Mouse (Mus musculus) lung, postnatal 10 days (tissue): ENCODE data around the gene Ubqln4.
A peak's percentile ranks its signal among the peaks of the same experiment; 100 is the strongest.

Experiments used
- DNase-seq: peaks from one replicate; pipeline ENCODE4 v3.0.0; 2021

Gene Ubqln4

DNA sequence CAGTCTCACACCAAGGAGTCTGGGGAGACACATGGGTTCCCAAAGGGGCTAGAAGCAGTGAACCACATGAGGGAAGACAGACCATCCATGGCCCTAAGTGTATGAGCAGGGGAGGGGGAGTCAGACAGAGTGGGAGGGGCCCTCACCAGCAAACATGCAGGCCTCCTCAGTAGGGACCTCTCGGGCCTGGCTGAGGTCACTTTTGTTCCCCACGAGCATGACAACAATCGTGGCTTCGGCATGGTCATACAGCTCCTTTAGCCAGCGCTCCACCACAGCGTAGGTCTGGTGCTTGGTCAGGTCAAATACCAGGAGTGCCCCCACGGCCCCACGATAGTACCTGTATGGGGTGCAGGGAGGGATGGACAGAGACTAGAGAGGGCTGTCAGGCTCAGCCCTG is 10.4 kb upstream of the Ubqln4 start:
- DNase-seq, result no peak

DNA sequence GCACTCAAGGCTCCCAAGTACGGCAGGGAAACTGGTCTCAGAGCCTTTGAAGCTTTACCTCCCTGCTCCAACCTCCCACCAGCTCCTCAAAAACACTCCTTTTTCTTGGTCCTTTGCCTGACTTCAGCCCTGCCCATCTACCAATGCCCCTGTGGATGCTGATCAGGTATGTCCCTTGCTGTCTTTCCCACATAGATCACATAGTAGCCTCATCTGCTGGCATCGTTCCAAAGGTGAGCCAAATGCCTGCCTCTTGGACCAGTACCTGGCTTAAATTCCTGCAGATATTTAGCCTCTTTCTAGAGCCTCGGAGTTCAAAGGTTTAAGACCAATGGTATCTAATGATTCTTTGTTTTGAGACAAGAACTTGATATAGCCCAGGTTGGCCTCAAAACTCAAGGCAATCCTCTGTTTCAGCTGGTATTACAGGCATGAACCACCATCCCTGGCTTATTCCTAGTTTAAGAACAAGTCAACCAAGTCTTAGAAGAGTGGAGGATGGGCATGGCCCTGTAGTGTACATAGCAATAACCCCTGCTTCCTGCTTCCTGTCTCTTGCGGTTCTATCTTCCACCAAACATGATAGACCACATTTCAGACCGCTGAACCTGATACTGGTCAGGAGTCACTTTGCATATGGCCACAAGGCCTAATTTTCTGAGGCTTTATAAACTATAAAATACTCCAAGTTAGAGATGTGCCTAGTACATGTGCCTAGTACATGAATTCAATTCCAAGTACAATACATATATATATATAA is 9.7 kb upstream of the Ubqln4 start:
- DNase-seq, result no peak

DNA sequence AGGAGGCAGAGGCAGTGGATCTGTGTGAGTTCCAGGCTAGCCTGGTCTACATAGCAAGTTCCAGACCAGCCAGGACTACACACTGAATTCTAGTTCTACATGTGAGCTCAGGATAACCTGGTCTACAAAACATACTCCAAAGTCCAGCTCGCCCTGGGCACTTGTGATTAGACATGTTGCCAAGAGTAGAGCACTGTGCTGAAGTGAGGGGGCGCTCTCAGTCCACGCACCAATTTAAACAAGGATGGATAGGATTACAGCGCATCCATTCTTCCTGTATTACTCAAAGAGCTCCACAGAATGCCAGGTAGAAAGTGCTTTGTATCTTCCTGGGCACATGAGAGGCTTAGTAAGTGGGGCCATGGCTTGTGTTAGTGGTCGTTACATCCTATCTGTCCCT is 9.0 kb upstream of the Ubqln4 start:
- peak; percentile 63 for DNase-seq

DNA sequence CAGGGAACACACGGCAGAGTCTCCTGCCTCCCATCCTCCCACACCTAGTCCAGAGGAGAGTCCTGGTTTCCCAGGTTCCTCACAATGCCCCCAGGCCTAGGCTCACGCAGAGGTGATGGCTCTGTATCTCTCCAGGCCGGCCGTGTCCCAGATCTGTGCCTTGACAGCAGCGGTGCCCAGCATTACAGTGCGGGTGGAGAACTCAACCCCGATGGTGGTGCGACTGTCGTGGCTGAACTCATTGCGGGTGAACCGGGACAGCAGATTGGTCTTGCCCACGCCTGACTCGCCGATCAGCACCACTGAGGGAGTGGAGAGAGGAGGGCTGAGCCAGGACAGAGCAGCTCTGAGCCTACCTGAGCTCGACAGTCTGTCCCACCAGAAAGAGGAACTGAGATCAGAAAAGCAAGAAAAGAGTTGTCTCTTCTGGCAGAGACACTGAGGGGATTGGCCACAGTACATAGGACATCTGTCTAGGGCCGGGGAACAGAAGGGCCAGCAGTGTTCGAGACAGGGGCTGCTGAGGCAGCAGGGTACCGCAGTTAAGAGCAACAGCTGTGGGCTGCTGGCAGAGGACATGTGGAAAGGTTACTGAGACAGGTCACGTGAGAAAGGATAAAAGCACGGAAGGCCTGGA is 8.5 kb upstream of the Ubqln4 start:
- no peak for DNase-seq

DNA sequence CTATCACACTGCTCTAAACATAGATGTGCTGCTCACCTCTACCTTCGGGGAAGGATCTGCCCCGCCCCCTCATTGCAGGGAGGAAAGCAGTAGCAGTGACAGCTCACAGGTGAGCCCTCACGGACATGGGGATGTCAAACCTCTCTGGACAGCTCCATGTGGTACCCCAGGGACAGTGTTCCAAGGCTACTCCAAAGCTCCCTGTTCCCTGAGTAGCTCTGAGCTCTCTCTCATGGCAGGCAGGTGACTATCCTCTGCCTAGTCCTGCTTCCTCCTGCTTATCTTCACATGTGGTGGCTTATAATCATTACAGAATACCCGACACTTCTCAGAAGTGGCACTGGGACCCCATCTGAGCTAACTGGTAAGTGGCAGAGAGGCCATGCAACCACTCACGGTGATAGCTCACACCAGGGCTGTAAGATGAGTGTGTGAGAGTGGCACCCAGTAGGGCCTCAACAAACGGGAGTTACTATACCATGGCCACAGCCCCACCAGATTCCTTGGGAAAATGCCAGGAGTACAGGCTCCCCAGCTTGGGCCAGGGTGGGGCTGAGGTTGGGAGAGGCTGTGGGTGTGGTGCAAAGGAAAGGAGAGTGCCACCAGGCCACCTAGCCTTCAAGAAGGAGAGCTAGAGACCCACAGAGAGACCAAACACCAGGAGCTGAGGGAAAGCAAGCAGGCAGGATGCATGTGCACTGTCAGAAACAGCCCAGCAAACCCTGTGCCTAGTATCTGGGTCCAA is 6.7 kb upstream of the Ubqln4 start:
- DNase-seq, result no peak

DNA sequence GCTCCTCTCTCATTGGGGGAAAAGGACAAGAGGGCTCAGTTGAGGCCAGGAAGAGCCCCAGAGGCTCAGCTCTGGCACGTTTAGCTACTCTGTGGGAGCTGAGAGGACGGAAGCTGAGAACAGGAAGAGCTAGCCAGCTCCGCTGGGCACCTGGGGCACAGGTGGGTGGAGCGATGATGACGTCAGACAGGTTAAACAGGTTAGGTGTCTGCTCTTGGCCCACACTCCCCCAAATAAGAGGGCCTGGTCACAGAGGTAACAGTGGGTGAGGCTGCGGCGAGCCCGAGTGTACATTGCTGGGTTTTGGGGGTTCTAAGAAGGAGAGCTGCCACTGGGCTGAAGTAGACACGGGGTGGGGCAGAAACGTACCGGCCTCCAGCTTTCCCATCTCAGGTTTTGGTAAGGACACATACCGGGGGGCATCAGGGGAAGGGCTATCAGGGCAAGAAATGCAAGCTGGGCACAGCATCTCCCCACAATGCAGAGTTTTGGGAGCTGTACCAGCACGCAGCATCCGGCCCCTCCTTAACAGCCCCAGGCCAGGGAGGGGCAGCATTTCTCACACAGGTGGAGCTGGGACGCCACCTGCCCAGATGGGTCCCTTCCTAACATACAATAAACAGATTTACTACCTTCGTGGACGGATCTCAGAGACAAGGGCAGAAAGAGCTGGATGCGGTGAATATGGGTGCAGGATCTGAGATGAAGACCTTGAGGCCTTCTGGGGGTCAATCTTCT is 5.2 kb upstream of the Ubqln4 start, which contains the start of gene Rab25:
TSS of gene Rab25 (minus strand) at position 121 of the 738 bp plus-strand sequence.
- DNase-seq, result peak; percentile 79

DNA sequence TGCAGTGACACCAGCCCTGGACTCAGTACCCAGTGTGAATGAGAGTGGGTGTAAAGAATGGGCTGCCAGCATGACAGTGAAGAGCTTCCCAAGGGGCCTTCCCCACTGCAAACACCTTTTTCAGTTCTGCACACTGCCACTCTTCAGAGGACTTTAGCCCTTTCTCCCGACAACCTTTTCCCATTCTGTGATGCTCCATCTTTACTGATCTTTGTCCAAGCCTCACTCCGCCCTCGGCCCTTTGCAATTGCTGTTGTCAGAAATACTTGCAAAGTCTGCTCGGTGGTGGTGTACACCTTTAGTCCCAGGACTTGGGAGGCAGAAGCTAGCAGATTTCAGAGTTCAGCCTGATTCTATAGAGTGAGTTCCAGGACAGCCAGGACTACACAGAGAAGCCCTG is 2.0 kb upstream of the Ubqln4 start:
- no peak for DNase-seq

DNA sequence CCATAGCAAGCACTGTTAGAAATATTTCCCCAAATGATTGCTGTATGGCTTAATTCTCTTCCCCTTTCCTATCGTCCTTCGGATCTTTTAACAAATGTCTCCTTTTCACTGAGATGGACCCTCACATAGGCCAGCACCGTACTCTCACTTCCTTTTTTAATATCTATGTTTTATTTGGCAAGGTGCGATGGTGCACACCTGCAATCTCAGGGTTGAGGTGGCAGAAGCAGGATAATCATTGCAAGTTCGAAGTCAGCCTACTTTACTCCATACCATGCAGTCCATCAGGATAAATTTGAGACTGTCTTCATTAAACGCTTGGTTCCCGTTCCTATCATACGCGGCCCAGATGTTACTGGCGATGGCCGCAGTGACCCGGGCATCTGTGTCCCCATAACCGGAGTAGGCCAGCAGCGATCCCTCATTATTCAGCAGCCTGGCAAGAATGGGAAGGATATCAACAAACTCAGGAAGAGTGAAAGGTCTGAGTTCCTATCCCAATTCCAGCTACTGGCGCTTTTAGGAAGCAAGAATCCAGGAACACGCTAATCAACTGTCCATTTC is 1.4 kb upstream of the Ubqln4 start:
- DNase-seq, result no peak

DNA sequence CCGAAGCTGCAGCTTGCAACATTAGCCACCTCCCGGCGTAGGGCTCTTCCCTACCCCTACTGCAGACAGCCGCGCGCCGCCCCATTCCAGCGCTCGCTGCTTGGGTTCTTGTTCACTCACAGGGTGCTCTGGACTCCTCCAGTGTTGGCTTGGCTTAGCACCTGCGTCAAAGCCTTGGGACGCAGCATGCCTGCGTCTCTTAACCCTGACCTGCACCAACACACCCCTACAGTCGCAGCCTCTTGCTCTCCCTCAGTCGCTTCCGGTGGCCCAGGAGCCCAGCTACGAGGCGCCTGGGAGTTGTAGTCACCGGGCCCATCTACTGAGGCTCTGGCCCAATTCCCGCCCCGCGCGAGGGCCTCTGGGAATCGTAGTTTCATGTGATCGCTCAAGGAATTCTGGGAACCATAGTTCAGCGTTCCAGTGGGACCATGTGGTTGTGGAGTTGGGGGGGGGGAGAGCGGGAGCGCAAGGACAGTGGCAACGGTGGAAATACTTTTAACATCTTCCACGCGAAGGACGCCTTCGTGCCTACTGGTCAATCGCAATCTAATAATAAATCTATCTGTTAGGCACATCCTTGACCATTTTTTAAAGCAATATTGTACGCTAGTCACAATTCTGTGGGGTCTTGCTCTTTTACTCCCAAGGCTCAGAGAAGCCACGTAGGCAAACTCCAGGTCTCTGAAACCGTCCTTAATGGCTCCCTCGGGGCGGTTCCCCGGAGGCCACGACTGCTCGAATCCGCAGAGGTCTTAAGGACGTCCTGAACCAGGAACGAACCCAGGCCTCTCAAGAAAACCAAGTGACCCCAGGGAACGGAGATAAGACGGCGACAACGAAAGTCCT is 658 bp upstream of the Ubqln4 start, which contains the start of gene Lamtor2:
TSS of gene Lamtor2 (minus strand) at position 399 of the 849 bp plus-strand sequence.
- peak; percentile 99 for DNase-seq

DNA sequence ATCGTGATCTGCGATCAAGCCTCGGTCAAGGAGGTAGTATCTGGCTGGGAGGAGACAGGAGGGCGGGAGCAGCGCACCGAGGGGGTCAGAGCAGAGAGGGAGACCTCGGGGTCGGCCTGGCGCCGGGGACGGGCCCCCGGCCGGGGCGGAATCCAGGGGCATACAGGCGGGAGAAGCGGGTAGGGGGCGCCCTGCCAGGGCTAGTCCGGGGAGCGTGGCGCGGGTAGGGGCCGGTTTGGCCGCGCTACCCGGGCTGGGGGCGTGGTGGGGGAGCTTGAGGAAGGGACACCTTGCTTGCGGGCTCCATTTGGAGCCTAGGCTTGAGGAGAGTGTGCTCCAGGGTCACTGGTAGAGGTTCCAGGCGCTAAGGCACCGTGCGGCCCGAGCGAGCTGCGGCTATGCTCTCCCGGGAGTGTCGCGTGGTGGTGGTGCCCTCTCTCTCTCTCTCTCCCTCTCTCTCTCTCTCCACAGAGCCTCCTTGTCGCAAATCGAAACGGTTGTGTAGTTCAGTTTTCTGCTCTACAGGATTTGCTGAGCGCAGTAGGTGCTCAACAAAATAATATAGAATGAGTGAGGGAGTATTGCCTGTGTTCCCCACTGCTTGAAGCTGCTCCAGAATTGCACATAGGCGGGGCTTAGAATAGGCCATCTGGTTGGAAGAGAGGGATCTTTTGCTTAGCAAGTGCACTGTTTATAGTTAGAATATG is 475 bp downstream of the Ubqln4 start:
- DNase-seq, result peak; percentile 56

DNA sequence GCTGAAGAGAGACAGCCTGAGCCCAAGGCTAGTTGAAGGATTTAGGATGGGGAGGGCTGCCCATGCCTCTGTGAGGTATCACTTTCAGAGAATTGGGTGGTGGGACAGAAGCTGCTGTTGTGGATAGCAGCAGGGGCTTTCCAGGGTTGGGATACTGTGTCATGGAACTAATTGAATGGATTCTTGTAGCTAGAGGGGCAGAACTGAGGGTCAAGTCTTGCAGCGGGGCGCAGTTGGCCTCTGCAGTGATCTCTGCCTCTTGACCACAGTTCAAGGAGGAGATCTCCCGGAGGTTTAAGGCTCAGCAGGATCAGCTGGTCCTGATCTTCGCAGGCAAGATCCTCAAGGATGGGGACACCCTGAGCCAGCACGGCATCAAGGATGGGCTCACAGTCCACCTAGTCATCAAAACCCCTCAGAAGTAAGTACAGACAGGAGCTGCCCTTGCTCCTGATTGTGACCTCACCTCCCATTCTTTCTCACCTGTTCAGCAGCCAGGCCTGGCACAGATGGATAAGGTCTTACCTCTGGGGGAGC is 1.6 kb downstream of the Ubqln4 start:
- no peak for DNase-seq

DNA sequence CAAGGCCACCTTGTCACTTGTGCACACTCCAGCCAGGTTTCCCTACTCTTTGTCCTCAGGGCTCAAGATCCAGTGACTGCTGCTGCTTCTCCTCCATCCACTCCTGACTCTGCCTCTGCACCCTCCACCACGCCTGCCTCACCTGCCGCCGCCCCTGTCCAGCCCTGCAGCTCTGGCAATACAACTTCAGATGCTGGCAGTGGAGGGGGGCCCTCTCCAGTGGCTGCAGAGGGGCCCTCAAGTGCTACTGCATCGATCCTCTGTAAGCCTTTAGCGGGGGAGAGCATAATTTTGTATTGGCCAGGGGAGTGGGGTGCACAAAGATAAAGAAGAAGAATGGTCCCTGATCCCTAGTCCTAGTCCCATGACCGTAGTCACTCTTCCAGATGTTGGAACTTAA is 2.2 kb downstream of the Ubqln4 start:
- DNase-seq, result no peak

DNA sequence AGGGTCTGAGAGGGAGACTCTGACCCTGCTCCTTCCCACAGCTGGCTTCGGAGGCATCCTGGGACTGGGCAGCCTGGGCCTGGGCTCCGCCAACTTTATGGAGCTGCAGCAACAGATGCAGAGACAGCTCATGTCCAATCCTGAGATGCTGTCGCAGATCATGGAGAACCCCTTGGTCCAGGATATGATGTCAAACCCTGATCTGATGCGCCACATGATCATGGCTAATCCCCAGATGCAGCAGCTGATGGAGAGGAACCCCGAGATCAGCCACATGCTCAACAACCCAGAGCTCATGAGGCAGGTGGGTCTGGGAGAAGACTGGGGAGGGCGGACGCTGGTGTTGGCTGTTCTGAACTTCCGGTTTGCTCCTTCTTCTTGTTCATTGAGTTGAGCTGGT is 3.1 kb downstream of the Ubqln4 start:
- no peak for DNase-seq

DNA sequence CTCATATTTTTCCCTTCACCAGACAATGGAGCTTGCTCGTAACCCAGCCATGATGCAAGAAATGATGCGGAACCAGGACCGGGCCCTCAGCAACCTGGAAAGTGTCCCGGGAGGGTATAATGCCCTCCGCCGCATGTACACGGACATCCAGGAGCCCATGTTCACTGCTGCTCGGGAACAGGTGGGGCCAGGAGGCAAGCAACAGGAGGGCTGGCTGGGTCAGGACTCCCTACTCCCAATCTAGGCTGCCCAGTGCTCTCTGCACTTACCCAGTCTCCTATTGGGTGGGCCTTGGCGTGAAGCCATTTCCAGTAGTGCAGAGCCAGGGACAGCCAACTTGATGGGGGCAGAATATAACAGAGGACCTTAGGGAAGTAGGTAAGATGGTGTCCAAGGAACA is 6.0 kb downstream of the Ubqln4 start:
- DNase-seq, result no peak

DNA sequence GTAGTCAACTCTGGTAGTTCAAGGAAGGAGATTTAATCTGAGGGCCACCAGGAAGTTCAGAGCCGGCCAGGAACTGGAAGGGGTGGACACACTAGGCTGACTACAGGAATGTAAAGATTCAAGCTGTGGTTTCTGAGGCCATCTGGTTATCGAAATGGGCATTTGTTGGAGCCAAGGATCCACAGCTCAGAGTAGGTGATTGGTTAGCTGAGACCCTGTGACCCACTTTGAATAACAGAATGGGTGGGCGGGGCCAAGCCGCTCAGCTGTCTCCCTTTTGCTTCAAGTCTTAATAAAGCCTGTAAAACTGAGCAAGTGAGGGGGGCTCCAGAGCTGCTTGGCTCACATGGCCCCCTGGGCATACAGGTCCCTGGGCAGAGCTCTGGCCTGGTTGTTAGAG is 8.4 kb downstream of the Ubqln4 start:
- DNase-seq, result peak; percentile 49

DNA sequence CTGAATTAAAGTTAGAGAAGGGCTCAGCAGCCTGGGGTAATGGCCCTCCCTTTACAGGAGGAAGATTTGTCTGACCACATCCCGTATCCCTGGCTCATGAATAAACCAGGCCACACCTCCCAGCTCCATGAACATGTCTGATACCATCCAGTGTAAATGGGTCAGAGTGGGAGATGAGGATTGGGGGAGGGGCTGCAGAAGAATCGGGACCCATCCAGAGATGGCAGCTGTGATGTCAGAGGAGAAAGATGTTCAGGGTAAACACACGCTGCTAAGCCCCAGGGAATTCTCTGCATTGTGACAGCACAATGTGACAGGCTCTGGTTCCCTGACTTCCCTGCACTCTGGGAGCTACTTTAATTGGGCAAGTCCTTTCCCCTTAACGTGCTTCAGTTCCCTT is 9.9 kb downstream of the Ubqln4 start:
- DNase-seq, result peak; percentile 58

DNA sequence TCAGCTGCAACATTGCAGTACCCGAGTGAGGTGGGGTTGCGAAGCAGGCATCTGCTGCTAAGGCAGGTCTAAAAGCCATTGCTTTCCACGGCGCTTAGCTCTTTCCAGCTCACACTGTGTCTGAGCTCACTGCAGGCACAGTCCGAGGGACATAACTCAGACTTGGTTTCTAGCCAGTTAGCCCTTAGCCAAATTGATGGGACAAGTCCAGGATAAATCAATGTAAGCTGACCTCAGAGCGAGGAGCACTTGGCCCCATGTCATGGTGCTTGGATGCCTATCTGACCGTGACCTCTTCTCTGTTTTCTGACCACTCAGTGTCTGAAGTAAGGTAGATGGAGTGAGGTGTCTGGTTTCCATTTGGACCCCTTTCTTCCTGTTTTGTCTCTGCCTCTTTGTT is 10.4 kb downstream of the Ubqln4 start:
- no peak for DNase-seq

DNA sequence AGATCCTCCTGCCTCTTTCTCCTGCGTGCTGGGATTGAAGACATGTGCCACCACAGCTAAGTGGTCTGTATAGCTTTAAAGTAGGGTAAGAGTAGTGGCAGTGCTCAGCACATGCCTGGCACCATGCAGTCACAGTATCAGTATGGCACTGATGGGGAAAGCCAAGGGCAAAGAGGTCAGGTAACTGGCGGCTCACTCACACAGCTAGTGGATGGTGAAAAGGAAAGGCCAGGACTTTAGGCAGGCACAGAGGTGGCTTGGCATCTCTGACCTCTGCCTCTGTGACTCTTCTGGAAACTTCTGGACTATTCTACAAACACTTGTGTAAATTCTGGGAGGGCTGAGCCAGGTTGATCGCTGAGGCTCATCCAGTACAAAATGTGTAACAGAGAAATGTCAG is 12.6 kb downstream of the Ubqln4 start:
- no peak for DNase-seq

DNA sequence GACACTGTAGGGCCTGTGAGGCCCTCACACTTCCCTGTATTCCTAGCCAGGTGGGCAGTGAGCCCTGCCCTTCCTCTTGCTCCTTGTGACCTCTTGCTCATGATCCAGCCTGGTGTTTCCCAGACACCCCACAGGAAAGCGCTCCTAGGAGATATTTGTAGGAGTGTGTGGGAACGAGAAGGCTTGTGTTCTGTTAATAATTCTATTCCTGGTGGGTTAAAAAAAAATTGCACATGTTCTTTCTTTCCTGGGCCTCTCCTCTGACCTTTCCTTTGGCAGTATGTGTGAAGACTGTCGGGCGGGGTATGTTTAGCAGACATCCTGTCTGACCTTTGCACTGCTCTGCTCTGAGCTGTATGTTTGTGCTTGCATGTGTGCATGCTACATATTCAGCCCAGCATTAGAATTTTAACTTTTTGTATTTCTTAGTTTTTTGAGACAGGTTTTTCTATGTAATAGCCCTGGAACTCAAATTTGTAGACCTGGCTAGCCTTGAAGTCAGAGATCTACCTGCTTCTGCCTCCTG is 13.0 kb downstream of the Ubqln4 start:
- no peak for DNase-seq

DNA sequence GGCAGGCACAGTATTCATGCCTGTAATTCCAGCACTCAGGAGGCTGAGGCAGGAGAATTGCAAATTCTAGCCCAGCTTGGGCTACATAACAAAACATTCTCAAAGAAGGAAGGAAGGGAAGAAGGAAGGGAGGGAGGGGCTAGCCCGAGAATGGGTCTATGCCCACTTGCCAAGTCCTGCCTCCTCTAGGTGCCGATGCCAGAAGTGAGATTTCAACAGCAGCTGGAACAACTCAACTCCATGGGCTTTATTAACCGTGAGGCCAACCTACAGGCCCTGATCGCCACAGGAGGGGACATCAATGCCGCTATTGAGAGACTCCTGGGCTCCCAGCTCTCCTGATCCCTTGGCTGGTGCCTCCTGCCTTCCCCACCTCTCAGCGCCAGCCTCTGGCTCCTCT is 14.3 kb downstream of the Ubqln4 start:
- peak; percentile 60 for DNase-seq

DNA sequence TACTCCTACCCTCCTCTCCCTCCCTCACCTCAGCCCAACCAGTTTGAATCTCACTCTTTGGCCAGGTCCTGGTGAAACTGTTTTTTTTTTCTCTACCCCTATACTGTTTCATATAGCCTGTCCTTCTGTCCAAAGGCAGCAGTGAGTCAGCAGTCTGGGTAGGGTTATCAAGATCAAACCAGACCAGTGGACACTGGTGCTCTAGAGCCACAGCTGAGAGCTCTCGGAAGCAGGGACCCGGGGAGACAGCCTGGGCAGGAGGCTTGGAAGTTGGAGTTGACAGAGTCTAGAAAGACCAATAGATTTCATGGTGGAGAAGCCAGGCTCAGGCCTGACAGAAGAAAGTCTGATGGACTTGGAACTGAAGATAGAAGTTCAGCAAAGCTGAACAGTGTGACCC is 15.1 kb downstream of the Ubqln4 start:
- DNase-seq, result no peak
